20 mouse cellular contexts compared by ENCODE assay signal in the genomic region with DNA sequence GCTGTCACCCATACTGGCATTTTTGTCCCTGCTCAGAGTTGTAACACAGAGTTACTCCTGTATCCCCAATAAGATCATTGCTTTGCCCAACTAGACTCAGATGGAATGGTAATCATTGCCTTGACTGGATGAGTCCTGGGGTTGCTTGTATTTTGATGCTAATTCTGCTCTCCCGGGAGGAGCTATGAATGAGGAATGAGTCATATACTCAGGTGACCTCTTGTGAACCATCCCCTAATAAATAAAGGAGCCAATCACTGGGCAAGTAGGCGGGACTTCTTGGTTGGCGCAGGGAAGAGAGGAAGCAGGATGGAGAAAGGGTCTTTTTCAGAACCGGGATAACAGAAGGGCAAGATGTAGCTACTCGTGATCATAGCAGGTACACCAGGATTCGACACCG.
DNase-seq lines count a peak whose midpoint lies in the region; TF ChIP-seq lines count a peak whose summit lies in the region.
"Had no signal": no experiment of that assay in that cellular context is flagged by ENCODE, and none has a peak within 500 bp of the region (broad histone marks: within the 10 kb centered on the region; RNA-seq: fewer than 3 reads in every experiment).

No protein-coding gene starts in this region.

- DNase-seq in ES-CJ7 (ENCODE audit: low read depth, low spot score) (peak; percentile 69), R1 (ENCODE audit: low read depth, low spot score) (peak; percentile 91), ZHBTc4 (ENCODE audit: low read depth, low spot score) (peak; percentile 55)
- DNase-seq in right cerebral cortex, postnatal 4 days, result no peak
- no peak for DNase-seq in lung, adult 2 months
- no peak for DNase-seq in kidney, adult 18-20 months
- DNase-seq: adrenal gland, adult 8-10 months; adrenal gland, postnatal 14 days; adrenal gland, postnatal 36 days; cerebellum, adult 11-12 months; cerebellum, adult 2 months; cerebellum, adult 9-10 months; cerebellum, postnatal 10 days; cerebellum, postnatal 25 days; embryo, embryonic 11 days had no signal

- TF ChIP-seq CTCF in lung, adult 2 months (IDR thresholded peaks at IDR 0.05; ENCODE audit: insufficient read depth, low read length), result no peak

- TF ChIP-seq POLR2A in lung, adult 2 months (IDR thresholded peaks at IDR 0.05; ENCODE audit: borderline replicate concordance, extremely low read depth, low read depth, low read length), result no peak

- H3K4me3 ChIP-seq in lung, adult 2 months (replicated peaks; ENCODE audit: extremely low read depth, low read depth, low read length), result no peak overlapping the region
- H3K4me3 ChIP-seq: embryonic facial prominence, embryonic 13.5 days; embryonic facial prominence, embryonic 15.5 days; erythroblast, embryonic 14.5 days; forebrain, embryonic 10.5 days; forebrain, embryonic 12.5 days had no signal

- 82% methylated on average over 7 of the region's 7 CpGs for WGBS in lung, adult 2 months

- no peaks in the 10 kb centered on the region for H3K4me1 ChIP-seq in lung, adult 2 months (ENCODE audit: control insufficient read depth, insufficient read depth, low read length)
- H3K4me1 ChIP-seq: embryonic facial prominence, embryonic 13.5 days; embryonic facial prominence, embryonic 15.5 days; forebrain, embryonic 10.5 days; forebrain, embryonic 12.5 days had no signal

Comparison
In these comparisons a context has a peak if more than half of its experiments do, and no peak if none do; other contexts are left out.
1. DNase-seq: peak in ES-CJ7 (single experiment), R1 (single experiment) and ZHBTc4 (single experiment); none in right cerebral cortex, postnatal 4 days (single experiment), lung, adult 2 months (single experiment) and kidney, adult 18-20 months (single experiment).